Mouse (Mus musculus) embryonic facial prominence, embryonic 11.5 days (tissue): ENCODE data around the gene Cltrn. TPM values are rescaled to one million over a fixed set of nuclear protein-coding genes. Genes with fewer than 3 reads are reported as not detected.

Experiments used
- ATAC-seq: fragments of 200-750 bp; cut with Nextera tagmentation; replicated peaks from 2 replicates; pipeline ENCODE4 v1.8.0; 2017; ENCODE audit warnings: low read depth; ENCODE audit not compliant: insufficient number of reproducible peaks, low FRiP score, low TSS enrichment
- DNase-seq: peaks from one replicate; pipeline ENCODE4 v3.0.0-alpha.2; 2015; ENCODE audit warnings: low spot score
- H3K27ac ChIP-seq: fragments of 300-500 bp; sonication (generic); replicated peaks from 2 replicates; pipeline ENCODE4 v1.5.1; 2014; ENCODE audit warnings: mild to moderate bottlenecking, low read depth, low read length, control low read depth
- H3K27me3 ChIP-seq: fragments of 300-500 bp; sonication (generic); 2 replicates; pipeline ENCODE4 v1.6.1; 2014; ENCODE audit warnings: mild to moderate bottlenecking, low read length, moderate library complexity, mixed read lengths; ENCODE audit not compliant: control insufficient read depth, insufficient read depth
- H3K36me3 ChIP-seq: fragments of 300-500 bp; sonication (generic); replicated peaks from 2 replicates; pipeline ENCODE4 v1.6.1; 2014; ENCODE audit warnings: low read depth, mild to moderate bottlenecking, low read length, moderate library complexity, mixed read lengths; ENCODE audit not compliant: control insufficient read depth, insufficient read depth
- H3K4me1 ChIP-seq: fragments of 300-500 bp; sonication (generic); 2 replicates; pipeline ENCODE4 v1.6.1; 2014; ENCODE audit warnings: low read length, mixed read lengths; ENCODE audit not compliant: control insufficient read depth, insufficient read depth
- H3K4me2 ChIP-seq: fragments of 300-500 bp; sonication (generic); 2 replicates; pipeline ENCODE4 v1.6.1; 2014; ENCODE audit warnings: low read depth, mild to moderate bottlenecking, control low read depth, low read length, moderate library complexity
- H3K4me3 ChIP-seq: fragments of 300-500 bp; sonication (generic); 2 replicates; pipeline ENCODE4 v1.5.1; 2014; ENCODE audit warnings: low read depth, low read length, control low read depth
- H3K9ac ChIP-seq: fragments of 300-500 bp; sonication (generic); replicated peaks from 2 replicates; pipeline ENCODE4 v1.6.1; 2014; ENCODE audit warnings: mild to moderate bottlenecking, control low read depth, low read length
- H3K9me3 ChIP-seq: fragments of 300-500 bp; sonication (generic); replicated peaks from 2 replicates; pipeline ENCODE4 v1.6.1; 2016; ENCODE audit warnings: mild to moderate bottlenecking, low read length, inconsistent platforms, mixed read lengths; ENCODE audit not compliant: control insufficient read depth
- WGBS: fragments of 180-500 bp; shearing (Covaris S2); extraction: QIAGEN DNeasy Blood & Tissue Kit; methylation state at CpG from one replicate; pipeline ENCODE4 v1.1.7; 2014; 5-methylcytosine and 5-hydroxymethylcytosine counted together
- polyA plus RNA-seq: library from polyadenylated mRNA; unstranded; fragments of >200 nt; fragmentation: Nextera tagmentation; extraction: Ambion mirVana; gene quantifications from 2 replicates; pipeline ENCODE4 v1.2.1, GENCODE M21; 2014

Cltrn gene
- polyA plus RNA-seq, 1 experiment from 2014 or later: not detected

- 86% methylated on average over 6 of the region's 6 CpGs for WGBS
Measured at GRCm38 (mm10) chrX:164145463-164146250, 57.0 kb downstream of the Cltrn start.

GRCm38 (mm10) chrX:164152703-164153102, 64.1 kb downstream of the Cltrn start:
- H3K4me3 ChIP-seq: no peak overlapping the region
- DNase-seq (no peak), ATAC-seq (no peak)
- WGBS: 86% methylated on average over 2 of the region's 2 CpGs
- H3K36me3 ChIP-seq: no peaks in the 10 kb centered on the region
- H3K4me1 ChIP-seq: no peaks in the 10 kb centered on the region
- no peak overlapping the region for H3K9ac ChIP-seq
- H3K27ac ChIP-seq: no peak overlapping the region
- H3K9me3 ChIP-seq: no peaks in the 10 kb centered on the region
- H3K27me3 ChIP-seq: no peaks in the 10 kb centered on the region
- no peak overlapping the region for H3K4me2 ChIP-seq

More at GRCm38 (mm10) chrX:164145463-164146250, 57.0 kb downstream of the Cltrn start:
- Histone ChIP-seq H3K27ac (no peak overlapping the region), H3K9ac (no peak overlapping the region), H3K4me2 (no peak overlapping the region), H3K4me1 (no peaks in the 10 kb centered on the region), H3K36me3 (no peaks in the 10 kb centered on the region), H3K4me3 (no peak overlapping the region), H3K9me3 (no peaks in the 10 kb centered on the region), H3K27me3 (no peaks in the 10 kb centered on the region)
- DNase-seq (no peak), ATAC-seq (no peak)

GRCm38 (mm10) chrX:164153606-164154005, 65.0 kb downstream of the Cltrn start:
- Histone ChIP-seq H3K27ac (no peak overlapping the region), H3K4me3 (no peak overlapping the region), H3K36me3 (no peaks in the 10 kb centered on the region), H3K4me1 (no peaks in the 10 kb centered on the region), H3K9me3 (no peaks in the 10 kb centered on the region), H3K9ac (no peak overlapping the region), H3K27me3 (no peaks in the 10 kb centered on the region), H3K4me2 (no peak overlapping the region)
- ATAC-seq (no peak), DNase-seq (no peak)

- no peaks in the 10 kb centered on the region for H3K27me3 ChIP-seq
- 83% methylated on average over 5 of the region's 5 CpGs for WGBS
Measured at GRCm38 (mm10) chrX:164154594-164154993, 66.0 kb downstream of the Cltrn start.

GRCm38 (mm10) chrX:164164681-164165080, 76.1 kb downstream of the Cltrn start:
- no peak overlapping the region for H3K4me2 ChIP-seq
- no peak for DNase-seq
- H3K27ac ChIP-seq: no peak overlapping the region
- no peak overlapping the region for H3K9ac ChIP-seq
- no peaks in the 10 kb centered on the region for H3K4me1 ChIP-seq
- H3K4me3 ChIP-seq: no peak overlapping the region
- WGBS: 71% methylated on average over 1 of the region's 1 CpGs
- H3K36me3 ChIP-seq: no peaks in the 10 kb centered on the region
- H3K9me3 ChIP-seq: no peaks in the 10 kb centered on the region
- no peak for ATAC-seq
- no peaks in the 10 kb centered on the region for H3K27me3 ChIP-seq

More at GRCm38 (mm10) chrX:164154594-164154993, 66.0 kb downstream of the Cltrn start:
- no peak for ATAC-seq
- Histone ChIP-seq H3K27ac (no peak overlapping the region), H3K9me3 (no peaks in the 10 kb centered on the region), H3K9ac (no peak overlapping the region), H3K36me3 (no peaks in the 10 kb centered on the region), H3K4me1 (no peaks in the 10 kb centered on the region), H3K4me3 (no peak overlapping the region), H3K4me2 (no peak overlapping the region)
- no peak for DNase-seq

Other genes starting within 250 kb of the Cltrn start
- gene Ap1s2, start 179.8 kb upstream of the Cltrn start, polyA plus RNA-seq: 28.9 and 32.1 TPM in 2 replicates
- gene Zrsr2, start 130.2 kb upstream of the Cltrn start, polyA plus RNA-seq: 59.5 and 67.6 TPM in 2 replicates
- gene Car5b, start 60.8 kb upstream of the Cltrn start, polyA plus RNA-seq: 0.24 and 0.34 TPM in 2 replicates
- gene Siah1b, start 12.3 kb upstream of the Cltrn start, polyA plus RNA-seq: 42.8 and 44.9 TPM in 2 replicates
- gene Ace2, start 50.5 kb downstream of the Cltrn start, polyA plus RNA-seq: 0.21 TPM in 1 of 2 replicates, not detected in the other
- 0.35 and 0.59 TPM in 2 replicates for gene Bmx, start 169.4 kb downstream of the Cltrn start, polyA plus RNA-seq
- 7.3 and 8.0 TPM in 2 replicates for gene Pir, start 180.5 kb downstream of the Cltrn start, polyA plus RNA-seq